8 mouse cellular contexts compared by ENCODE assay signal in the genomic region with DNA sequence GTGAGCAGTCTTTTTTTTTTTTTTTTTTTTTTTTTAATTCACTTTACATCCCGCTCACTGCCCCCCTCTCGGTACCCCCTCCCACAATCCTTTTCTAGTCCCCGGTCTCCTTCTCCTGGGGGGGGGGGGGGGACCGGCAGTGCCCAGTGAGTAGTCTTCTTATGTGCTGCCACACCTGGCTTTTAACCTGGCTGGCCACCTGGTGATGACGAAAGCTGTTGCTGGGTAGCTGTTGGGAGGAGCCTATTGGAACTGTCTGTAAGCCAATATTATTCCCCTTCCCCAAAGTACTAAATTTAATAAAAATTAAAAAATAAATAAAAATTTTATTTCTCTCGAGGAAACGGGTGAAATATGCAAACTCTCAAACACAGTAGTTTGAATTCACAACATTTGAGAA. TPM values are rescaled to one million over a fixed set of nuclear protein-coding genes. Genes with fewer than 3 reads are reported as not detected.
A peak's percentile ranks its signal among the peaks of the same experiment; 100 is the strongest.
DNase-seq lines count a peak whose midpoint lies in the region; ATAC-seq and TF ChIP-seq lines count a peak whose summit lies in the region.

No protein-coding gene starts in this region.

- DNase-seq in cerebellum, adult 11 months = peak; percentile 35
- DNase-seq in cerebellum, adult 11-12 months = no peak
- DNase-seq in embryo, embryonic 9.5 days (ENCODE audit: extremely low spot score) = peak; percentile 38
- peak; percentile 32 for DNase-seq in kidney, adult 2 months
- peak; percentile 48 for DNase-seq in lung, postnatal 0 days (ENCODE audit: low spot score)
- no peak for DNase-seq in adrenal gland, adult 2 months
- no peak for DNase-seq in gastrocnemius, postnatal 36 days
- DNase-seq in frontal cortex, postnatal 25 days (ENCODE audit: low spot score in 2 of 2) = no peak

- no peaks in the 10 kb centered on the region for H3K9me3 ChIP-seq in lung, postnatal 0 days (ENCODE audit: low read length)

- H3K4me2 ChIP-seq in lung, postnatal 0 days (replicated peaks; ENCODE audit: low read depth, low read length) = peak overlapping the region; percentile 56

- no peak overlapping the region for H3K4me3 ChIP-seq in kidney, adult 2 months (ENCODE audit: insufficient read depth, low read depth, low read length)
- no peak overlapping the region for H3K4me3 ChIP-seq in lung, postnatal 0 days (ENCODE audit: low read depth, low read length)

- ATAC-seq in lung, postnatal 0 days = no peak; the same call in 1 of the 2 replicates

- H3K9ac ChIP-seq in lung, postnatal 0 days (replicated peaks; ENCODE audit: low read depth) = no peak overlapping the region

- no peak for TF ChIP-seq EP300 in lung, postnatal 0 days (IDR thresholded peaks at IDR 0.05)

- no peak for TF ChIP-seq POLR2A in kidney, adult 2 months (IDR thresholded peaks at IDR 0.05; ENCODE audit: low read depth, low read length)

- TF ChIP-seq CTCF in kidney, adult 2 months (conservative IDR thresholded peaks at IDR 0.05; ENCODE audit: insufficient read depth, insufficient read length, low read depth, low read length) = no peak
- no peak for TF ChIP-seq CTCF in lung, postnatal 0 days (IDR thresholded peaks at IDR 0.05)

- H3K27ac ChIP-seq in kidney, adult 2 months (ENCODE audit: insufficient read depth, low read depth, low read length) = no peak overlapping the region
- H3K27ac ChIP-seq in lung, postnatal 0 days (ENCODE audit: low read length) = no peak overlapping the region

- no peaks in the 10 kb centered on the region for H3K27me3 ChIP-seq in kidney, adult 2 months (replicated peaks; ENCODE audit: control insufficient read depth, insufficient read depth, low read length)
- H3K27me3 ChIP-seq in lung, postnatal 0 days (replicated peaks; ENCODE audit: insufficient read depth, low read length) = no peaks in the 10 kb centered on the region

- H3K4me1 ChIP-seq in kidney, adult 2 months (ENCODE audit: control insufficient read depth, insufficient read depth, low read length) = no peaks in the 10 kb centered on the region
- H3K4me1 ChIP-seq in lung, postnatal 0 days (ENCODE audit: insufficient read depth, low read depth, low read length) = no peaks in the 10 kb centered on the region

- no peaks in the 10 kb centered on the region for H3K36me3 ChIP-seq in kidney, adult 2 months (ENCODE audit: control insufficient read depth, insufficient read depth, low read length)
- H3K36me3 ChIP-seq in lung, postnatal 0 days (ENCODE audit: insufficient read depth, low read length) = no peaks in the 10 kb centered on the region

- WGBS in kidney, adult 2 months = 11% methylated on average over 7 of the region's 7 CpGs
- 33% methylated on average over 5 of the region's 7 CpGs for WGBS in lung, postnatal 0 days

- intact Hi-C loops in gastrocnemius, postnatal 36 days (cut with DNase I) = no loop called here

RNA-seq across cellular contexts. Expression of a gene that starts 3.9 kb away (rescaled TPM):
- polyA plus RNA-seq in kidney, adult 2 months (2012; rRNA removed) = 0.05 and 0.13 TPM in 2 replicates
- polyA plus RNA-seq in lung, postnatal 0 days (2015; fragmentation: Nextera tagmentation; extraction: Ambion mirVana) = 0.13 and 0.35 TPM in 2 replicates
- not detected for total RNA-seq in adrenal gland, adult 2 months (2021)
- polyA plus RNA-seq in adrenal gland, adult 2 months (2012; rRNA removed) = 0.11 TPM in 1 of 2 replicates, not detected in the other
- total RNA-seq in gastrocnemius, postnatal 36 days (2021) = not detected

RNA-seq across cellular contexts. Expression of a gene that starts 15.7 kb away (rescaled TPM):
- 10.8 and 11.1 TPM in 2 replicates for polyA plus RNA-seq in kidney, adult 2 months (2012; rRNA removed)
- polyA plus RNA-seq in lung, postnatal 0 days (2015; fragmentation: Nextera tagmentation; extraction: Ambion mirVana) = 3.4 and 4.0 TPM in 2 replicates
- 10 to 100 TPM; 10.1 to 13.8 TPM for total RNA-seq in adrenal gland, adult 2 months (2021)
- 2.2 and 2.3 TPM in 2 replicates for polyA plus RNA-seq in adrenal gland, adult 2 months (2012; rRNA removed)
- 10 to 100 TPM; 13.6 to 16.1 TPM for total RNA-seq in gastrocnemius, postnatal 36 days (2021)

Comparison
In these comparisons a context has a peak if more than half of its experiments do, and no peak if none do; other contexts are left out.
1. DNase-seq: peak in cerebellum, adult 11 months (single experiment), embryo, embryonic 9.5 days (single experiment), kidney, adult 2 months (single experiment) and lung, postnatal 0 days (single experiment); none in cerebellum, adult 11-12 months (single experiment), adrenal gland, adult 2 months (single experiment), gastrocnemius, postnatal 36 days (0 of 2) and frontal cortex, postnatal 25 days (0 of 2).